Mouse (Mus musculus) lung, adult 2 months (tissue): ENCODE results near the gene Nr1i2.

ENCODE experiments used
- CTCF ChIP-seq: fragments of 200-500 bp; IDR thresholded peaks from 2 replicates; pipeline ENCODE4 v1.5.1; 2011; ENCODE audit warnings: mild to moderate bottlenecking, low read length, control low read depth; ENCODE audit not compliant: insufficient read depth
- POLR2A ChIP-seq: fragments of 200-500 bp; IDR thresholded peaks from 2 replicates; pipeline ENCODE4 v1.6.1; 2011; ENCODE audit warnings: low read depth, mild to moderate bottlenecking, control low read depth, low read length, borderline replicate concordance; ENCODE audit errors: extremely low read depth

- no peak for TF ChIP-seq CTCF
- TF ChIP-seq POLR2A = no peak
These were observed 89.4 kb downstream of the Nr1i2 start for GRCm38 (mm10) chr16:38205272-38205671.
